Mouse (Mus musculus): ENCODE data around the gene Irgq. TPM values are rescaled to one million over a fixed set of nuclear protein-coding genes. Genes with fewer than 3 reads are reported as not detected.

Gene Irgq
- total and polyA plus RNA-seq, 3 experiments = 5.1 to 10.1 (median 9.9) TPM

- in situ Hi-C loops (cut with MboI; ENCODE audit: low pct_ligation_motif_present, low pct_unique_long_range_greater_than_20kb, low sequenced_read_pairs) = no loop called here
- H3K4me1 ChIP-seq (ENCODE audit: control insufficient read depth in 1 of 2, insufficient read depth in 2 of 2) = peaks cover 0 to 25% of the 10 kb centered on the region in 2 experiments; a peak in 2 of 4 replicates
- H3K4me2 ChIP-seq (ENCODE audit: insufficient read depth, low read depth, poor library complexity, severe bottlenecking) = no peak overlapping the region
- no peak overlapping the region for H3K4me3 ChIP-seq (replicated peaks in 1 of 3; ENCODE audit: low read depth in 2 of 3, low read length in 2 of 3, poor library complexity in 1 of 3)
- peaks cover 3% of the 10 kb centered on the region for H3K27me3 ChIP-seq (replicated peaks)
- dilution Hi-C loops (cut with MboI; ENCODE audit: extremely low pct_ligation_motif_present, extremely low pct_unique_long_range_greater_than_20kb, low sequenced_read_pairs) = no loop called here
- 0 out of 2 replicates have a peak, but pooled peaks cover 2% of the 10 kb centered on the region for H3K79me2 ChIP-seq (replicated peaks; ENCODE audit: control insufficient read depth, extremely low read depth, insufficient read depth, poor library complexity, severe bottlenecking)
- H3K36me3 ChIP-seq (replicated peaks in 1 of 2; ENCODE audit: control insufficient read depth in 1 of 2, insufficient read depth in 1 of 2, low read length in 1 of 2) = peaks cover 0 to 4% of the 10 kb centered on the region in 2 experiments
- no peak overlapping the region for H3K9ac ChIP-seq (ENCODE audit: insufficient read depth, low read depth)
- TF ChIP-seq NRF1 (IDR thresholded peaks at IDR 0.05; ENCODE audit: low read depth, low read length) (no peak), SIN3A (IDR thresholded peaks at IDR 0.05; ENCODE audit: low read length) (no peak), NELFE (IDR thresholded peaks at IDR 0.05; ENCODE audit: low read depth, low read length) (no peak), ELF1 (IDR thresholded peaks at IDR 0.05; ENCODE audit: low read depth, low read length) (no peak), SMC3 (IDR thresholded peaks at IDR 0.05; ENCODE audit: low read depth, low read length) (no peak), MAFK (IDR thresholded peaks at IDR 0.05; ENCODE audit: insufficient replicate concordance, low read length) (no peak), CHD2 (IDR thresholded peaks at IDR 0.05; ENCODE audit: low read length) (no peak), MAX (IDR thresholded peaks at IDR 0.05; ENCODE audit: low read length) (no peak), CHD1 (IDR thresholded peaks at IDR 0.05; ENCODE audit: low read depth, low read length) (no peak), MYC (IDR thresholded peaks at IDR 0.05; ENCODE audit: low read depth, low read length) (no peak), ZNF384 (IDR thresholded peaks at IDR 0.05; ENCODE audit: low read depth, low read length) (no peak), TCF12 (IDR thresholded peaks at IDR 0.05; ENCODE audit: low read depth, low read length) (no peak), IRF4 (IDR thresholded peaks at IDR 0.05; ENCODE audit: low read depth, low read length) (no peak), USF1 (IDR thresholded peaks at IDR 0.05; ENCODE audit: low read depth, low read length) (no peak)
- H3K9me3 ChIP-seq (replicated peaks; ENCODE audit: low read length) = peaks cover 2% of the 10 kb centered on the region
- H3K27ac ChIP-seq (ENCODE audit: insufficient read depth, low read depth) = no peak overlapping the region
- no peak for DNase-seq (ENCODE audit: extremely low read depth)
These were observed 24.9 kb upstream of the Irgq start for GRCm38 (mm10) chr7:24505447-24506064.

GRCm38 (mm10) chr7:24506065-24506459, 24.4 kb upstream of the Irgq start:
- Histone ChIP-seq H3K4me2 (ENCODE audit: insufficient read depth, low read depth, poor library complexity, severe bottlenecking) (peak overlapping the region; percentile 70), H3K27ac (ENCODE audit: insufficient read depth, low read depth) (no peak overlapping the region), H3K9me3 (replicated peaks; ENCODE audit: low read length) (no peaks in the 10 kb centered on the region), H3K9ac (ENCODE audit: insufficient read depth, low read depth) (peak overlapping the region; percentile 66; the same call in 1 of the 2 replicates), H3K4me1 (ENCODE audit: control insufficient read depth in 1 of 2, insufficient read depth in 2 of 2) (peaks cover 0 to 25% of the 10 kb centered on the region in 2 experiments; a peak in 2 of 4 replicates), H3K79me2 (replicated peaks; ENCODE audit: control insufficient read depth, extremely low read depth, insufficient read depth, poor library complexity, severe bottlenecking) (0 out of 2 replicates have a peak, but pooled peaks cover 2% of the 10 kb centered on the region), H3K4me3 (replicated peaks in 1 of 3; ENCODE audit: low read depth in 2 of 3, low read length in 2 of 3, poor library complexity in 1 of 3) (peak overlapping the region in 1 of 3 experiments; percentile 88), H3K36me3 (replicated peaks in 1 of 2; ENCODE audit: control insufficient read depth in 1 of 2, insufficient read depth in 1 of 2, low read length in 1 of 2) (peaks cover 0 to 9% of the 10 kb centered on the region in 2 experiments), H3K27me3 (replicated peaks) (peaks cover 2% of the 10 kb centered on the region)
- no peak for TF ChIP-seq MEF2A (IDR thresholded peaks at IDR 0.05; ENCODE audit: borderline replicate concordance, low read depth, low read length)
- no peak for TF ChIP-seq MYC (IDR thresholded peaks at IDR 0.05; ENCODE audit: low read depth, low read length)
- no peak for TF ChIP-seq RAD21 (IDR thresholded peaks at IDR 0.05; ENCODE audit: low read depth, low read length)
- no peak for TF ChIP-seq TBP (conservative IDR thresholded peaks at IDR 0.05; ENCODE audit: low read depth, low read length)
- no peak for TF ChIP-seq ELF1 (IDR thresholded peaks at IDR 0.05; ENCODE audit: low read depth, low read length)
- no peak for TF ChIP-seq ETS1 (conservative IDR thresholded peaks at IDR 0.05; ENCODE audit: low read depth, low read length)
- no peak for TF ChIP-seq SIN3A (IDR thresholded peaks at IDR 0.05; ENCODE audit: low read length)
- no peak for TF ChIP-seq HCFC1 (IDR thresholded peaks at IDR 0.05; ENCODE audit: low read depth, low read length)
- TF ChIP-seq MXI1 (IDR thresholded peaks at IDR 0.05; ENCODE audit: low read depth, low read length) = no peak
- no peak for TF ChIP-seq MAFK (IDR thresholded peaks at IDR 0.05; ENCODE audit: insufficient replicate concordance, low read length)
- no peak for TF ChIP-seq PAX5 (IDR thresholded peaks at IDR 0.05; ENCODE audit: low read length)
- TF ChIP-seq CHD2 (IDR thresholded peaks at IDR 0.05; ENCODE audit: low read length) = no peak
- no peak for TF ChIP-seq ZKSCAN1 (IDR thresholded peaks at IDR 0.05; ENCODE audit: borderline replicate concordance, low read depth, low read length)
- no peak for TF ChIP-seq CTCF (conservative IDR thresholded peaks at IDR 0.05 in 1 of 2, IDR thresholded peaks at IDR 0.05 in 1 of 2; ENCODE audit: low read depth in 2 of 2, low read length in 2 of 2)
- no peak for TF ChIP-seq NRF1 (IDR thresholded peaks at IDR 0.05; ENCODE audit: low read depth, low read length)
- no peak for DNase-seq (ENCODE audit: extremely low read depth)
- in situ Hi-C loops (cut with MboI; ENCODE audit: low pct_ligation_motif_present, low pct_unique_long_range_greater_than_20kb, low sequenced_read_pairs) (no loop called here), dilution Hi-C loops (cut with MboI; ENCODE audit: extremely low pct_ligation_motif_present, extremely low pct_unique_long_range_greater_than_20kb, low sequenced_read_pairs) (no loop called here)

All from CH12.LX (cell line).